Mouse (Mus musculus): ENCODE measurements around the gene S1pr4.

S1pr4 gene

DNA sequence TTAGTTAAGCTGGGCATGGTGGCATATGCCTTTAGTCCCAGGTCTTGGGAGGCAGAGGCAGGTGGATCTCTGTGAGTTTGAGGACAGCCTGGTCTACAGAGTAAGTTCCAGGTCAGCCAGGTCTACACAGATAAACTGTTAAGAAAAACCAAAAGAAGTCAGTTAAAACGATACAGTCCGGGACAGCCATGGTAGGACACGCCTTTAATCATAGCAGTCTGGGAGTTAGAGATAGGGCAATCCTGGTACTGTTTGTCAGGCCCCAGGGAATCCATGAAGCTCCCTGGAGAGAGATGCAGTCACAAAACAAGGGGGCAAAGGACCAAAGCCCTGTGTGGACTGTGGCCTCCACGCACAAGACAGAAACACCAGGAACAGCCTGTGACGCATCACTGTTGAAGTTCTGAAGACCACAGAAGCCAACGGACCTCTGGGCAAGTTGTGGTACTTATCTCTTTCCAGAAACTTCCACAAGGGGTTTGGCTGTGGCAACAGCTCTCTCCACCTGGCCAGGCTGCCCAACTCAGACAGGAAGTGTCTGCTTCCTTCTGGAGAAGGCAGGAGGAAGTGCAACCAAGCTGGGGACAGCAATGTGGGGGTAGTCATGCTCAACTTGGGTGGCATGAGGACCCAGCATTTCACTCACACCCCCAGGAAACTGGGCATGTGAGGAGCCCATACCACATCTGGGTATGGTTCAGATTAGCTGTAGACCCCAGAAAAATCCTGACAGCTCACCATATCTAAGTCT, 19.5 kb upstream of the S1pr4 start:
- in situ Hi-C loops (cut with MboI, MseI) = no loop called here

DNA sequence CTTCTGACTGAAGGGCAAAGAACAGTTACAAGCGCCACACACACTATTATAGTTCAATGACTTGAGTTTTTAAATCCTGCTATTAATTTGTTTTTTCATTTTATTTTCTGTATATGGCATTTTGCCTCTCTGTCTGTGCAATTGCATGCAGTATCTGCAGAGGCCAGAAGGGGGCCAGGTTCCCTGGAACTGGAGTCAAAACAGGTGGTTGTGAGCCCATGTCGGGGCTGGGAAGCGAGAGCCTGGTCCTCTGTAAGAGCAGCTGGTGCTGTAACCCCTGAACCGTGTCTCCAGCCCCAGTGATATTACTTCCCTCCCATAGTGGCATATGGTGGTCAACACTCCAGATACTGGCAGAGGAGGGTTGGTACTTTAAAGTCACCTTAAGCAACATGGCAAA, 18.6 kb upstream of the S1pr4 start:
- in situ Hi-C loops (cut with MboI, MseI) = no loop called here

DNA sequence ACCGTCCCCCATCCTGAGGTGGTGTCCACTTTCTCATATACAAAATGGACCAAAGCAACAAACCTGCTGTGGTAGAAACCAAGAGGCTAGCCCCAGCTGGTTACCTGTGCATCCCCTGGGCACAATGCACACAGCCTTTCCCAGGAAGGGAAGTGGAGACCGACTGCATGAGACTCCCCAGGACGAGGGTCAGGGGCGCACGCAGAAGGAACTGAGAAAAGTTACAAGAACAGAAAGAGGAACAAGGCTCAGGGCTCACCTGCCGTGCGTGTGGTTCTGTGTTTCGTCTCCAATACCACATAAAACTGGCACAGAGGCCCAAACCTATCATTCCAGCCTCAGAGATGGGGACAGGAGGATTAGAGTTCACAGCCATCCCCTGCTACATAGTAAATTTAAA, 17.3 kb upstream of the S1pr4 start:
- in situ Hi-C loops (cut with MboI, MseI) = no loop called here

- in situ Hi-C loops (cut with MboI, MseI) = no loop called here
Observed at GRCm38 (mm10) chr10:81513798-81514197, 13.9 kb upstream of the S1pr4 start.

DNA sequence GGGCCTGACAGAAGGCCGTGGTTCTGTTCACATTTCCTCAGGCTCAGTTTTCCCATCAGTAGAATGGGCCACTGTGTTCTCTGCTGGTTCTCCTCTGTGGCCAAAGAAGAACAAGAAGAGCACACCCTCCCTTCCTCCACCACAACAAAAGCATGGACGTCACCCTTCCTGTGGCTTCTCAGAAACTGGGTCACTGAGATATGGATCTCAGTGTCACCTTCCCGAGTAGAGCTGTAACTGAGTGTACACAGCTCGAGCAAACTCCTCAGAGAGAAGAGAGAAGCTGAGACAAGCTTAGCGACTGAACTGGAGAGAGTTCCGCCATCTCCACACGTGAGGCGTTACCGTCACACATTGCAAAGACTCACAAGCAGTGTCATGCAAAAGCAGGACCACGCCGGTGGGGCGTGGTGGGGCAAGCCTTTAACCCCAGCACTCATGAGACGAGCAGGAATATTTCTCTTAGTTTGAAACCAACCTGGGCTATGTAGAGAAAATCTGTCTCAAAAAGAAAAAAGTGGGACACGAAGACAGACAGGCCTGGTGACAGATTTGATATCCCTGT, 10.4 kb upstream of the S1pr4 start:
- in situ Hi-C loops (cut with MboI, MseI) = no loop called here

GRCm38 (mm10) chr10:81507691-81508489, 8.0 kb upstream of the S1pr4 start:
- in situ Hi-C loops (cut with MboI, MseI) = no loop called here

- in situ Hi-C loops (cut with MboI, MseI) = no loop called here
Observed at GRCm38 (mm10) chr10:81507095-81507494, 7.2 kb upstream of the S1pr4 start.

DNA sequence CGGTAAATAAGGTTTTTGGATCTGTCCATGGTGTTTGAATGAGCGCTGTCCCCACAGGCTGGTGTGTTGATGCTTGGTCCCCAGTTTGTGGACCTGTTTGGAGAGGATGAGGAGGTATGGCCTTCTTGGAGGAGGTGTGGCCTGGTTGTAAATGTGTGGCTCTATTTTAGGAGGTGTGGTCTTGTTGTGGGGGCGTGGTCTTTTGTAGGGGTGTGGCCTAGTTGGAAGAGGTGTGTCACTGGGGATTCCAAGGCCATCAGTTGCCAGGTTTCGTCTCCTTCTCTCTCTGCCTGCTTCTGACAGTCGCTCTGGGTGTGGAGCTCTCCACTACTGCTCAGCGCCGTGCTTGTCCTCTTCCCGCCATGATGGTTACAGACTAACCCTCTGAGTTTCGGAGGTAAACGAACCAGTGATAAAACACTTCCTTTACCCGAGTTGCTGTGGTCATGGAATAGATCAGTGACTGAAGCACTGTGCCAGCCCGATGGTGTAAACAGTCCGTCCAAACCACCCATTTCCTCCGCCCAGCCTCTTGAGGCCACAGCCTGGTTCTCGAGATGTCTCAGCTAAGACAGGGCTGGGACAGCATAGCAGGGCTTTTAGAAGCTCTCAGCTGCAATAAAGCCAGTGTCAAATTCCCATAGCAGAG, 5.2 kb upstream of the S1pr4 start:
- in situ Hi-C loops (cut with MboI, MseI) = no loop called here

DNA sequence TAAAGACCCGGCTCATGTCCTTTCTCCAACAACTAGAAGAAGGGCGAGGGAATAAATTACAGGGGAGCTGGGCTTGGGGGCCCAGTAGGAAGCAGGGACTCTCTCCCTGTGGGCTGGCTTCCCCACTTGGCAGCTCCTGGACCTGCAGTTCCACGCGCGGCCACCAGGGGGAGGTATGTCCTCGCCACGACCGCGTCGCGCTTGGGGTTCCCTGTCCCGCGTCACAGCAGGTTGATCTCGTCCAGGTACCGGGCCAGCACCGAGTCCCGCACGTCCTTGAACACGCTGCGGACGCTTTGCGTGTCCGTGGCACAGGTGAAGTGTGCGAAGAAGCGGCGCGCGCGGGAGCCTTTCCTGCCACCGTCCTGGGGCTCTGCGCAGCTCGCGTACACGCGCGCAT, 2.7 kb upstream of the S1pr4 start:
- in situ Hi-C loops (cut with MboI, MseI) = no loop called here

- in situ Hi-C loops (cut with MboI, MseI) = no loop called here
Observed at GRCm38 (mm10) chr10:81501863-81502262, 1.9 kb upstream of the S1pr4 start.

- in situ Hi-C loops (cut with MboI, MseI) = no loop called here
Observed at GRCm38 (mm10) chr10:81499250-81499901, 556 bp downstream of the S1pr4 start.

DNA sequence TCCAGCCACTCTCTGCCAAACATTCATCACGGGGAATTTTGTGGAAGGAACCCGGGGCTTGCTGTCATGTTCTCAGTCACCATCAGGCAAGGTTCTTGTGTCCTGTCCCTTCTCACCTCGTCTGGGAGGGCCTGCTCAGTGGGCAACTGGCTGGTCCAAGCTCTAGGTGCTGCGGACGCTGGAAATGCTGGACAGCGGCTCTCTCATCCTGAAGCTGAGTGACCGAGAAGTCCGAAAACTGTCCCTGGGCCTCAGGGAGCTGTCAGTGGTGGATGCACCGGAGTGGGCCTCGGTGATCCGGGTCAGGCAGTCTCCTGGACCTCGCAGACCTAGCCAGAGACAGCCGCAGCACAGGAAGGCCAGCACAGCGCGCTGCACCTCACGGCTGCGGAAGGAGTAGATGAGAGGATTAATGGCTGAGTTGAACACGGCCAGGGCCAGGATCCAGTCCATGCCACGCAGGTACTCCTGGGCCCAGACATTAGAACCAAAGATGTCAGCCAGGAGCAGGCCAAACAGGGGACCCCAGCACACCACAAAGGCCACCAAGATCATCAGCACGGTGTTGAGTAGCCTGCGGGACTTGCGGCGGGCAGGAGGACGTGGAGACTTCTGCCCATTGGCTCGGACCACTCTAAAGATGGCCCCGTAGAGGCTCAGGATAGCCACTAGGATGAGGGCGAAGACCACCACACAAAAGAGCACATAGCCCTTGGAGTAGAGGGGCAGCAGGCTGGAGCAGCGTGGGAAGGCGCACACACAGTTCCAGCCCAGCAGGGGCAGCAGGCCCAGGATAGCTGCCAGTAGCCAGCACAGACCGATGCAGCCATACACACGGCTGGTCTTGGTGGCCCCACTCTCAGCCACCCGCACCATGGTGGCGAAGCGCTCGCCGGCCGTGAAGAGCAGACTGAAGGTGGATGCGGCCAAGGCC, 1.3 kb downstream of the S1pr4 start:
- in situ Hi-C loops (cut with MboI, MseI) = no loop called here

GRCm38 (mm10) chr10:81497401-81498270, 2.3 kb downstream of the S1pr4 start:
- in situ Hi-C loops (cut with MboI, MseI) = no loop called here

DNA sequence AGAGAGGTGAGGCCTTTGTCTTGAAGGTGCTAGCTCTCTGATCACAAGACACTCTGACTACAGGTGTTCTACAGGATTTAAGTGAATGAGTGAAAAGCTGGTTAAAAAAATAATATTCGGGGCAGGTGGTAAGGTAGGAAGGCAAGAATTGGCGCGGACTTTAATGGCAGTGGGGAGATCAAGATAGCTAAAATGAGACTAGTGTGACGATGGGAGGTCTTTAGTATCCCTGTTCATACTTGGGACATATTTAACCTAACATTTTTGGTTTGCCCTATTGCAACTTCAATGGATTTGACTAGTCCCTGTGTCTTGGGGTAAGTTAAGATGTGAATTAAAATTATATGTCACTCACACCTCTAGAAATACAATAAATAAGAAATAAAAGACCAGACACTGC, 3.0 kb downstream of the S1pr4 start:
- in situ Hi-C loops (cut with MboI, MseI) = no loop called here

DNA sequence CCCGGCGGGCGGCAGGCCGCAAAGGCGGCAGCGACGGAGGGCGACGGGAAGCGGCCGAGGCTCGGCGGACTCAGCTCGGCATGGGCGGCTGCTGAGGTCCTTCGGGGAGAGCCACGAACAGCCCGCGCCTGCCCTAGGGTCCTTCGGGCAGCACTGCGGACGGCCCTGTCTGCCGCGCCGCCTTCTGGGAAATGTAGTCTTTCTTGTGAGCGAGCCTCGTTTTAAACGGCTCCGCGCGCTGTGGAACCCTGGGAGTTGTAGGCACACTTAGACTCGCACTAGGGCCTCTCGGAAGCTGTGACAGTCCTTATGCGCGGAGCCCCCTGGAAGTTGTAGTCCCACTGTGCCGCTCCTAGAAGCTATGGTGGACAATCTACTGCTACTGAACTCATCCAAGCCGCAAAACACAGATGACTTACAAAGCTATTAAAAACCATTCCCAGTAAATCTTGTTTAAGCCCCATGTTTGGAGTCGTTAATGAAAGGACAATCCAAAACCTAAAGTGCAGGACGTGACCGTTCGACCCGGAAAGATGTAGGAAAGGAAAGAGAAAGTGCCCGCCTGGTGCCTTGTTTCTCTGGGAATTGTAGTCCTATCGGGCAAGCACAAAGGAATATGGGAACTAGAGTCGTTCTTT, 3.5 kb downstream of the S1pr4 start, which contains the start of gene Ncln:
TSS of gene Ncln (minus strand) at position 129 of the 638 bp plus-strand sequence.
- in situ Hi-C loops (cut with MboI, MseI) = no loop called here

DNA sequence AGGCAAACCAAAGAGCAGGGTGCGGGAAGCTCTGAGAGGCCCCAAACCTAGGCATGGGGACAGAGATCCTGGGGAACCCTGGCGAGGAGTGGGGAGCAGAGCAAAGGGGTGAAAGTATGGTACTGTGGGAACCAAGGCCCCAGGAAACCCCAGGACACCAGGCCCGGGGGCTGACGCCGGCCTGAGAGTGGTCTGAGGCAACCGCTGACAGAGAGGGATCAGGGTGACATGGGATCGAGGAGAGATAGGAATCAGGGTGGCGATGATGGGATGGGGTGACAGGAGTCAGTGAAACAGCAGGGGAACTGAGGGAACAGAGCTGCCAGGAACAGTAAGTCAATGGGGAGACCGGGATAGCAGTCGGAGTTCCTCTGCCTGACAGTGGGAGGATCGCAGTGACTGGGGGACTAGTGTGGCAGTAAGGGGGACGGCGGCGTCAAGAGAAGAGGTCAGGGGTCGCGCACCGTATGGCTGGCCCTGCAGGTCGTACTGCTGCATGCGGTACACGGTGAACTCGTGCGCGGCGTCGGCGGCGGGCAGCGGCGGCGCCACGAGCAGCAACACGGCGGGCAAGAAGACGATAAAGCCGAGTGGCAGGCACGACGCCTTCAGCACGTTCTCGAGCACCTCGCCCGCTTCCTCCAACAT, 4.2 kb downstream of the S1pr4 start:
- in situ Hi-C loops (cut with MboI, MseI) = no loop called here

DNA sequence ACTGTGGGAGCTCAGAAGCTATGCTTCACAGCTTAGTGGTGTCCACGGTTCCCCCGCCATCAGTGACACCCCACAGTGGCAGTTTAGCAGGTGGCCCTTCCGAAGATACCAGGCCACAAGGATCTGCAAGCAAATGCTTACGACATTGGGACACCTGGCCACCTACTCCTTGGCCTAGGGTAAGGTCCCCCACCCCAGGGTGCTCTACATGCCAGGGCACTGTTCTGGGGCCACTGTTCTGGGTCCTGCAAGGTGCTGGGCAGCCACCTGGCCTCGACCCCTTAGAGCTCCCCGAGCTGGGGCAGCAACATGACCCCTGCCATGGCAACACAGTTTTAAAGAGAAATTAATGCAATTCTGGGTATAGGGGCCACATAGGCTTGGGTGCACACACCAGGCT, 4.8 kb downstream of the S1pr4 start:
- in situ Hi-C loops (cut with MboI, MseI) = no loop called here

DNA sequence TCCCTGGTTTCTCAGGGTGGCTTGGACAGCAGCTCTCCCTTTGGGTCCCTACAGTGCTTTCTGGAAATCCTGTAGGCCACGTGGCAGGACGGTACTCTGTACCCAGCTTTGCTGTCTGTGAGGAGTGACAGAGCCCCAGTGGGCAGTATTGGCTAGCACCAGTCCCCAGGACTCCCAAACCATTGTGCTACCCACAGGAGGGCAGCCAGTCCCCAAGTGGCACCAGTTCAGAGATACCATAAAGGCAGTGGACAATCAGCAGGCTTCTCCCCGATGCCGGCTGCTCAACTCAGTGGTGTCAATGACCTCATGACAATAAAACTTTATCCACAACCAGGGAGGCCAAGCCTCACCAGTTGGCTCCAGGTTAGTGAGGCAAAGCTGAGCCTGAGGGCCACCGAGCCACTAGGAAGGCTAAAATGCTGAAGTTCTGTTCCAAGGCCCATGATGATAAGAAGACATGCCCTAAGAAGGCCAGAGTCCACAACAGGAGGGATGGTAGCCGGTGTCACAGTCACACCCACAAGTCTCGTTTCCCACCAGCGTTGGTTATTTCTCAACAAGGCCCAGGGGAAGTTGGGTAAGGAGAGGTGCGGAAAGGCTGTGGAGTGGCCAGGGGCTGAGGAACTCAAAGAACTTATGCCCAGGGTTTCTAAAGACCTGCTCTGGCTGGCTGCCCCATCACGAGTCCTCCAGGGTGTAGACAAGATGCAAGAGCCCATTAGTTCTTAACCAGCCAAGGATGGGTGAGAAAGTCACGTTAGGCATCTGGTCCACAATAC, 5.5 kb downstream of the S1pr4 start:
- in situ Hi-C loops (cut with MboI, MseI) = no loop called here

Data from T-helper 1 cell (primary cell).